Mouse (Mus musculus) embryonic facial prominence, embryonic 14.5 days (tissue): Measurements from ENCODE around the gene Enox1. TPM values are rescaled to one million over a fixed set of nuclear protein-coding genes. Genes with fewer than 3 reads are reported as not detected.

Experiments
- ATAC-seq: fragments of 200-750 bp; cut with Nextera tagmentation; 2 replicates; pipeline ENCODE4 v1.8.0; 2017; ENCODE audit warnings: low read depth, moderate number of reproducible peaks, moderate TSS enrichment
- DNase-seq: peaks from one replicate; pipeline ENCODE4 v3.0.0-alpha.2; 2015; ENCODE audit warnings: low spot score
- H3K27ac ChIP-seq: fragments of 300-500 bp; sonication (generic); replicated peaks from 2 replicates; pipeline ENCODE4 v1.5.1; 2014; ENCODE audit warnings: low read depth, mild to moderate bottlenecking, low read length, moderate library complexity
- H3K27me3 ChIP-seq: fragments of 300-500 bp; sonication (generic); replicated peaks from 2 replicates; pipeline ENCODE4 v1.6.1; 2014; ENCODE audit warnings: low read length; ENCODE audit not compliant: control insufficient read depth, insufficient read depth
- H3K36me3 ChIP-seq: fragments of 300-500 bp; sonication (generic); 2 replicates; pipeline ENCODE4 v1.6.1; 2014; ENCODE audit warnings: low read length, mixed read lengths; ENCODE audit not compliant: control insufficient read depth, insufficient read depth
- H3K4me1 ChIP-seq: fragments of 300-500 bp; sonication (generic); 2 replicates; pipeline ENCODE4 v1.6.1; 2014; ENCODE audit warnings: antibody characterized with exemption, low read length; ENCODE audit not compliant: control insufficient read depth, insufficient read depth
- H3K4me2 ChIP-seq: fragments of 300-500 bp; sonication (generic); 2 replicates; pipeline ENCODE4 v1.6.1; 2014; ENCODE audit warnings: low read depth, mild to moderate bottlenecking, low read length, moderate library complexity, mixed read lengths
- H3K4me3 ChIP-seq: fragments of 300-500 bp; sonication (generic); 2 replicates; pipeline ENCODE4 v1.5.1; 2014; ENCODE audit warnings: low read depth, mild to moderate bottlenecking, low read length
- H3K9ac ChIP-seq: fragments of 300-500 bp; sonication (generic); 2 replicates; pipeline ENCODE4 v1.6.1; 2014; ENCODE audit warnings: low read depth, mild to moderate bottlenecking, low read length, moderate library complexity, mixed read lengths
- H3K9me3 ChIP-seq: fragments of 300-500 bp; sonication (generic); 2 replicates; pipeline ENCODE4 v1.6.1; 2016; ENCODE audit warnings: low read length; ENCODE audit not compliant: control insufficient read depth
- WGBS: fragments of 180-500 bp; shearing (Covaris S2); extraction: QIAGEN DNeasy Blood & Tissue Kit; methylation state at CpG from one replicate; pipeline ENCODE4 v1.1.7; 2014; 5-methylcytosine and 5-hydroxymethylcytosine counted together
- polyA plus RNA-seq: library from polyadenylated mRNA; unstranded; fragments of >200 nt; fragmentation: Nextera tagmentation; extraction: Ambion mirVana; gene quantifications from 2 replicates; pipeline ENCODE4 v1.2.1, GENCODE M21; 2014

Enox1 gene
- polyA plus RNA-seq, 1 experiment from 2014 or later = 14.1 TPM

GRCm38 (mm10) chr14:77738751-77739365 is 582.3 kb downstream of the Enox1 start:
- no peak overlapping the region for H3K27ac ChIP-seq
- no peaks in the 10 kb centered on the region for H3K27me3 ChIP-seq
- H3K36me3 ChIP-seq = no peaks in the 10 kb centered on the region
- no peak overlapping the region for H3K9ac ChIP-seq
- DNase-seq = no peak
- H3K4me2 ChIP-seq = no peak overlapping the region
- H3K4me3 ChIP-seq = no peak overlapping the region
- peaks cover 23% of the 10 kb centered on the region for H3K9me3 ChIP-seq
- WGBS = 79% methylated on average over 7 of the region's 7 CpGs
- ATAC-seq = no peak
- no peaks in the 10 kb centered on the region for H3K4me1 ChIP-seq

- DNase-seq (no peak), ATAC-seq (no peak)
- no peaks in the 10 kb centered on the region for H3K36me3 ChIP-seq
- no peak overlapping the region for H3K4me3 ChIP-seq
- H3K27ac ChIP-seq = no peak overlapping the region
- no peak overlapping the region for H3K4me2 ChIP-seq
- no peaks in the 10 kb centered on the region for H3K27me3 ChIP-seq
- H3K9ac ChIP-seq = no peak overlapping the region
- peaks cover 28% of the 10 kb centered on the region for H3K9me3 ChIP-seq
- H3K4me1 ChIP-seq = no peaks in the 10 kb centered on the region
Observed at GRCm38 (mm10) chr14:77739376-77739775, 582.8 kb downstream of the Enox1 start.

- ATAC-seq = no peak
- no peak overlapping the region for H3K27ac ChIP-seq
- H3K36me3 ChIP-seq = no peaks in the 10 kb centered on the region
- no peaks in the 10 kb centered on the region for H3K27me3 ChIP-seq
- no peak for DNase-seq
- H3K9ac ChIP-seq = no peak overlapping the region
- no peak overlapping the region for H3K4me2 ChIP-seq
- no peak overlapping the region for H3K4me3 ChIP-seq
- 90% methylated on average over 5 of the region's 5 CpGs for WGBS
- H3K9me3 ChIP-seq = peaks cover 29% of the 10 kb centered on the region
- no peaks in the 10 kb centered on the region for H3K4me1 ChIP-seq
Observed at GRCm38 (mm10) chr14:77744638-77745240, 588.2 kb downstream of the Enox1 start.

- DNase-seq = no peak
- Histone ChIP-seq H3K36me3 (no peaks in the 10 kb centered on the region), H3K4me2 (no peak overlapping the region), H3K9ac (no peak overlapping the region), H3K4me3 (no peak overlapping the region), H3K4me1 (no peaks in the 10 kb centered on the region), H3K27me3 (no peaks in the 10 kb centered on the region), H3K9me3 (peaks cover 20% of the 10 kb centered on the region; the same call in 1 of the 2 replicates), H3K27ac (no peak overlapping the region)
- no peak for ATAC-seq
Observed at GRCm38 (mm10) chr14:77748920-77749319, 592.4 kb downstream of the Enox1 start.

Other genes starting within 250 kb of the Enox1 start
- 4.0 and 4.4 TPM in 2 replicates for gene Ccdc122, start 120.0 kb upstream of the Enox1 start, polyA plus RNA-seq
- gene Lacc1, start 119.9 kb upstream of the Enox1 start, polyA plus RNA-seq = 11.5 and 12.3 TPM in 2 replicates